Mouse (Mus musculus) liver, postnatal 0 days (tissue): Measurements from ENCODE around the gene Polq.

Experiments
- CTCF ChIP-seq: sonication (generic); IDR thresholded peaks from 2 replicates; pipeline ENCODE4 v1.5.1; 2016; ENCODE audit warnings: antibody characterized with exemption, low read depth
- EP300 ChIP-seq: IDR thresholded peaks from 2 replicates; pipeline ENCODE4 v1.6.1; 2016; ENCODE audit warnings: antibody characterized with exemption, low read depth, mild to moderate bottlenecking

DNA sequence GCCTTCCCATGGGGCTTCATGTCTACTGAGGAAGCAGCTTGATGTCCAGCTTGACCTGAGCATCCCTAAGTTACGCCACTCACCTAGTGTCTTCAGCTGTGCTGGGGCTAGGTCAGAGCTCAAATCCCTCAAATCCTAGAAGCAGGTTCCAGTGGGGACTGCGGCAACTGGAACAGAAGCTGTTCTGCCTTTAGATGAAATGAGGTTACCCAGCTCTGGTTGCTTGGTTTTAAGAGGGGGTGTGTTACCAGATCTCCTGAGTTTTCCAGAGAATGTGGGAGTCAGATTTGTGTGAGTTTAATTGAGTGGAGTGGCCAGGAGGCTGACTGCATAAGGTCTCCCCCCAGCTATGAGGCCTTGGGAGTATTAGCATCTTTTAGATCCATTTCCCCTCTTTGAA is 32.5 kb upstream of the Polq start:
- no peak for TF ChIP-seq CTCF
- TF ChIP-seq EP300 = no peak
